Mouse (Mus musculus) CH12.LX (cell line): ENCODE results near the gene Defb13. TPM values are rescaled to one million over a fixed set of nuclear protein-coding genes. Genes with fewer than 3 reads are reported as not detected.

Source experiments
- DNase-seq: peaks from one replicate; pipeline ENCODE4 v3.0.0-alpha.2; 2013; ENCODE audit errors: extremely low read depth
- H3K27ac ChIP-seq: 2 replicates; pipeline ENCODE4 v1.5.1; 2012; ENCODE audit warnings: low read depth, mild to moderate bottlenecking, control low read depth, moderate library complexity; ENCODE audit not compliant: insufficient read depth
- H3K27me3 ChIP-seq: replicated peaks from 2 replicates; pipeline ENCODE3; 2012; ENCODE audit warnings: inconsistent platforms
- H3K36me3 ChIP-seq, 2 experiments: replicated peaks in 1 of 2; 2 replicates each; pipeline versions ENCODE3 to v1.6.1; 2012; ENCODE audit warnings: inconsistent platforms in 1 of 2, low read length in 1 of 2, mild to moderate bottlenecking in 1 of 2, mixed read lengths in 1 of 2, moderate library complexity in 1 of 2; ENCODE audit not compliant: control insufficient read depth in 1 of 2, insufficient read depth in 1 of 2
- H3K4me1 ChIP-seq, 2 experiments: 2 replicates each; pipeline ENCODE4 v1.6.1; 2012; ENCODE audit warnings: inconsistent platforms in 1 of 2, moderate library complexity in 1 of 2; ENCODE audit not compliant: insufficient read depth in 2 of 2, control insufficient read depth in 1 of 2
- H3K4me2 ChIP-seq: 2 replicates; pipeline ENCODE4 v1.6.1; 2012; ENCODE audit warnings: low read depth, mild to moderate bottlenecking, control low read depth; ENCODE audit not compliant: poor library complexity, insufficient read depth, severe bottlenecking
- H3K4me3 ChIP-seq, 3 experiments: fragments of 150-350 bp in 1 of 3; sonication (generic) in 1 of 3; replicated peaks in 1 of 3; 2 replicates each; pipeline versions ENCODE3 to v1.5.1; 2011 to 2012; ENCODE audit warnings: low read depth in 2 of 3, low read length in 2 of 3, mild to moderate bottlenecking in 2 of 3, moderate library complexity in 2 of 3, control low read depth in 1 of 3, improper control_type of control experiment in 1 of 3, inconsistent platforms in 1 of 3, mixed read lengths in 1 of 3; ENCODE audit not compliant: poor library complexity in 1 of 3
- H3K79me2 ChIP-seq: replicated peaks from 2 replicates; pipeline ENCODE4 v1.6.1; 2012; ENCODE audit warnings: mild to moderate bottlenecking, moderate library complexity; ENCODE audit not compliant: control insufficient read depth, poor library complexity, insufficient read depth, severe bottlenecking; ENCODE audit errors: extremely low read depth
- H3K9ac ChIP-seq: 2 replicates; pipeline ENCODE4 v1.6.1; 2012; ENCODE audit warnings: low read depth, mild to moderate bottlenecking, control low read depth, moderate library complexity; ENCODE audit not compliant: insufficient read depth
- H3K9me3 ChIP-seq: replicated peaks from 2 replicates; pipeline ENCODE3; 2012; ENCODE audit warnings: low read length, inconsistent platforms, mixed read lengths
- CTCF ChIP-seq, 2 experiments: IDR thresholded peaks in 1 of 2; conservative IDR thresholded peaks in 1 of 2; 2 replicates each; pipeline ENCODE4 v1.5.1; 2011 to 2012; ENCODE audit warnings: low read depth in 2 of 2, low read length in 2 of 2, improper control_type of control experiment in 1 of 2, inconsistent platforms in 1 of 2, mild to moderate bottlenecking in 1 of 2, moderate library complexity in 1 of 2
- EP300 ChIP-seq: IDR thresholded peaks from 2 replicates; pipeline ENCODE4 v1.6.1; 2011; ENCODE audit warnings: low read length, improper control_type of control experiment
- HCFC1 ChIP-seq: IDR thresholded peaks from 2 replicates; pipeline ENCODE4 v1.6.1; 2012; ENCODE audit warnings: low read depth, mild to moderate bottlenecking, inconsistent platforms, low read length, improper control_type of control experiment
- JUND ChIP-seq: conservative IDR thresholded peaks from 2 replicates; pipeline ENCODE4 v1.6.1; 2011; ENCODE audit warnings: low read depth, low read length, improper control_type of control experiment
- MAFK ChIP-seq: IDR thresholded peaks from 2 replicates; pipeline ENCODE4 v1.6.1; 2011; ENCODE audit warnings: low read length, improper control_type of control experiment; ENCODE audit not compliant: insufficient replicate concordance
- MAZ ChIP-seq: IDR thresholded peaks from 2 replicates; pipeline ENCODE4 v1.6.1; 2012; ENCODE audit warnings: low read depth, mild to moderate bottlenecking, inconsistent platforms, low read length, improper control_type of control experiment, moderate library complexity
- RAD21 ChIP-seq: IDR thresholded peaks from 2 replicates; pipeline ENCODE4 v1.6.1; 2011; ENCODE audit warnings: low read depth, mild to moderate bottlenecking, low read length, improper control_type of control experiment, moderate library complexity
- SMC3 ChIP-seq: IDR thresholded peaks from 2 replicates; pipeline ENCODE4 v1.6.1; 2011; ENCODE audit warnings: low read depth, low read length, improper control_type of control experiment
- UBTF ChIP-seq: IDR thresholded peaks from 2 replicates; pipeline ENCODE4 v1.6.1; 2012; ENCODE audit warnings: low read depth, mild to moderate bottlenecking, inconsistent platforms, low read length, improper control_type of control experiment, moderate library complexity
- USF1 ChIP-seq: IDR thresholded peaks from 2 replicates; pipeline ENCODE4 v1.6.1; 2014; ENCODE audit warnings: low read depth, mild to moderate bottlenecking, inconsistent platforms, low read length, improper control_type of control experiment
- ZNF384 ChIP-seq: IDR thresholded peaks from 2 replicates; pipeline ENCODE4 v1.6.1; 2012; ENCODE audit warnings: low read depth, low read length, improper control_type of control experiment, inconsistent platforms
- dilution Hi-C: fragments of 300-500 bp; cut with MboI; formaldehyde crosslinking; loops from 2 replicates; pipeline ENCODE4 v1.14.3; 2020; ENCODE audit warnings: low sequenced_read_pairs; ENCODE audit not compliant: extremely low pct_unique_long_range_greater_than_20kb, extremely low pct_ligation_motif_present
- in situ Hi-C: fragments of 300-500 bp; cut with MboI; formaldehyde crosslinking; loops from 3 replicates; pipeline ENCODE4 v1.14.3; 2019; ENCODE audit warnings: low sequenced_read_pairs, low pct_ligation_motif_present, low pct_unique_long_range_greater_than_20kb, mixed read lengths
- polyA plus RNA-seq: library from polyadenylated mRNA; unstranded; fragments of >175 nt; gene quantifications from 2 replicates; pipeline ENCODE4 v1.2.1, GENCODE M21; 2012; ENCODE audit warnings: low read depth; ENCODE audit not compliant: insufficient read length
- total RNA-seq, 2 experiments: library from RNA; depleted of rRNA; stranded (reverse); fragments of 300-350 nt in 1 of 2; fragments of >200 nt in 1 of 2; gene quantifications; 2 replicates each; pipeline ENCODE4 v1.2.3; 2012 to 2014

Defb13 gene
- total and polyA plus RNA-seq, 3 experiments: not detected

GRCm38 (mm10) chr8:21969475-21969874 is 22.9 kb downstream of the Defb13 start, which contains the start of gene Ccdc70:
Ccdc70 (plus strand) TSS chr8:21969775.
- in situ Hi-C loops: loop anchor here (25.0 kb wide), 1 partner anchor 207 kb away; no protein-coding TSS in a partner anchor
- Histone ChIP-seq H3K4me1 (no peaks in the 10 kb centered on the region), H3K4me2 (no peak within 1 kb of the TSS), H3K9me3 (no peaks in the 10 kb centered on the region), H3K36me3 (no peaks in the 10 kb centered on the region), H3K79me2 (no peaks in the 10 kb centered on the region), H3K9ac (no peak within 1 kb of the TSS), H3K27ac (no peak within 1 kb of the TSS), H3K27me3 (peaks cover 86% of the 10 kb centered on the region), H3K4me3 (no peak within 1 kb of the TSS)
- dilution Hi-C loops: no loop called here
- TF ChIP-seq MAZ (no peak), MAFK (no peak), HCFC1 (no peak), ZNF384 (no peak), UBTF (no peak), USF1 (no peak), JUND (no peak), EP300 (no peak)
- DNase-seq: no peak

- H3K4me1 ChIP-seq: no peaks in the 10 kb centered on the region
- dilution Hi-C loops: no loop called here
These were observed 31.6 kb downstream of the Defb13 start for GRCm38 (mm10) chr8:21978193-21978592.

GRCm38 (mm10) chr8:21981664-21982337 is 35.2 kb downstream of the Defb13 start:
- no peaks in the 10 kb centered on the region for H3K9me3 ChIP-seq
- no peak overlapping the region for H3K9ac ChIP-seq
- in situ Hi-C loops: no loop called here
- TF ChIP-seq RAD21 (peak; percentile 56), ZNF384 (no peak), SMC3 (peak; percentile 50), CTCF (conservative IDR thresholded peaks at IDR 0.05 in 1 of 2, IDR thresholded peaks at IDR 0.05 in 1 of 2; ENCODE audit: low read depth in 2 of 2, low read length in 2 of 2) (peak in 1 of 2 experiments; percentile 61; a peak in 2 of 4 replicates)
- peaks cover 31% of the 10 kb centered on the region for H3K27me3 ChIP-seq
- dilution Hi-C loops: no loop called here
- no peak overlapping the region for H3K4me2 ChIP-seq
- H3K79me2 ChIP-seq: no peaks in the 10 kb centered on the region
- H3K4me3 ChIP-seq: no peak overlapping the region
- no peaks in the 10 kb centered on the region for H3K4me1 ChIP-seq
- DNase-seq: peak; percentile 7
- H3K27ac ChIP-seq: no peak overlapping the region
- H3K36me3 ChIP-seq: no peaks in the 10 kb centered on the region

More at GRCm38 (mm10) chr8:21978193-21978592, 31.6 kb downstream of the Defb13 start:
- Histone ChIP-seq H3K27ac (no peak overlapping the region), H3K9ac (no peak overlapping the region), H3K4me2 (no peak overlapping the region), H3K9me3 (no peaks in the 10 kb centered on the region), H3K36me3 (no peaks in the 10 kb centered on the region), H3K4me3 (no peak overlapping the region), H3K79me2 (no peaks in the 10 kb centered on the region), H3K27me3 (peaks cover 65% of the 10 kb centered on the region)
- TF ChIP-seq RAD21: no peak
- DNase-seq: no peak
- in situ Hi-C loops: no loop called here
